Mouse (Mus musculus): ENCODE data around the gene Nedd4.
A peak's percentile ranks its signal among the peaks of the same experiment; 100 is the strongest.

Gene Nedd4

GRCm38 (mm10) chr9:72733966-72734365 lies 71.8 kb downstream of the Nedd4 start:
- DNase-seq: peak; percentile 57

- peak; percentile 62 for DNase-seq
Measured at GRCm38 (mm10) chr9:72735822-72736410, 73.8 kb downstream of the Nedd4 start.

- no peak for DNase-seq
Measured at GRCm38 (mm10) chr9:72741206-72741605, 79.1 kb downstream of the Nedd4 start.

- DNase-seq: no peak
Measured at GRCm38 (mm10) chr9:72746278-72746677, 84.1 kb downstream of the Nedd4 start.

- no peak for DNase-seq
Measured at GRCm38 (mm10) chr9:72750272-72750671, 88.1 kb downstream of the Nedd4 start.

GRCm38 (mm10) chr9:72752656-72753055 lies 90.5 kb downstream of the Nedd4 start:
- no peak for DNase-seq

- no peak for DNase-seq
Measured at GRCm38 (mm10) chr9:72753741-72754140, 91.6 kb downstream of the Nedd4 start.

GRCm38 (mm10) chr9:72757143-72757542 lies 95.0 kb downstream of the Nedd4 start:
- DNase-seq: no peak

GRCm38 (mm10) chr9:72758705-72759131 lies 96.6 kb downstream of the Nedd4 start:
- no peak for DNase-seq

GRCm38 (mm10) chr9:72763050-72763718 lies 101.0 kb downstream of the Nedd4 start:
- DNase-seq: no peak

- peak; percentile 97 for DNase-seq
Measured at GRCm38 (mm10) chr9:72766789-72767349, 104.7 kb downstream of the Nedd4 start.

- no peak for DNase-seq
Measured at GRCm38 (mm10) chr9:72775022-72775421, 112.9 kb downstream of the Nedd4 start.

- no peak for DNase-seq
Measured at GRCm38 (mm10) chr9:72779004-72779403, 116.9 kb downstream of the Nedd4 start.

GRCm38 (mm10) chr9:72779733-72780132 lies 117.6 kb downstream of the Nedd4 start:
- DNase-seq: no peak

- DNase-seq: no peak
Measured at GRCm38 (mm10) chr9:72780694-72781093, 118.5 kb downstream of the Nedd4 start.

- DNase-seq: no peak
Measured at GRCm38 (mm10) chr9:72781466-72781865, 119.3 kb downstream of the Nedd4 start.

GRCm38 (mm10) chr9:72782121-72782520 lies 120.0 kb downstream of the Nedd4 start:
- no peak for DNase-seq

- no peak for DNase-seq
Measured at GRCm38 (mm10) chr9:72787732-72788131, 125.6 kb downstream of the Nedd4 start.

- DNase-seq: no peak
Measured at GRCm38 (mm10) chr9:72790530-72791212, 128.5 kb downstream of the Nedd4 start.

GRCm38 (mm10) chr9:72791213-72791582 lies 129.1 kb downstream of the Nedd4 start:
- DNase-seq: no peak

GRCm38 (mm10) chr9:72791681-72792080 lies 129.5 kb downstream of the Nedd4 start:
- DNase-seq: no peak

- DNase-seq: no peak
Measured at GRCm38 (mm10) chr9:72795243-72795642, 133.1 kb downstream of the Nedd4 start.

- no peak for DNase-seq
Measured at GRCm38 (mm10) chr9:72797136-72797621, 135.0 kb downstream of the Nedd4 start.
